Mouse (Mus musculus): ENCODE results near the gene Scrg1.
A peak's percentile ranks its signal among the peaks of the same experiment; 100 is the strongest.
"Not testable (repeated sequence)": the region's sequence is repeated elsewhere in the genome, so short reads cannot be mapped to it uniquely, and the experiment has no call there.

Gene Scrg1

DNA sequence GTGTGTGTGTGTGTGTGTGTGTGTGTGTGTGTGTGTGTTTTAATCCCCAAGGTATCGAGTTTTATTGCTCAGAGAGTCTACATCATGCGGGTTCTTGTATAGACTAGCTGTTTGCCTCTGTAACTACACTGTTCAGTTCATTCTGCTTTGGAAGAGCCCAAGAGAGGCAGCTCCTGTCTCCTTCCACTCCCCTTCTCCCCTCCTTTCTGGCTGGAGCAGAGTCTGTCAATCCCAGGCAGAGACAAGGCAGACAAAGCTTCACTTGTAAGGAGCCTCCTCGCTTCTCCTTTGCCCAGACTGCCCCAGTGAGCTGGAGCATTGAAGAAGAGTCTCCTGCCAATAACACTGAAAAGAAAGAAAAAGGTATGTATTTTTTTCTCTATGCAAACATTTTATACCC, at the start of gene Scrg1:
Gene Scrg1, plus strand, starts transcription at position 159 of the 400 bp plus-strand sequence.
- no peak for DNase-seq (ENCODE audit: low read depth, low spot score)

DNA sequence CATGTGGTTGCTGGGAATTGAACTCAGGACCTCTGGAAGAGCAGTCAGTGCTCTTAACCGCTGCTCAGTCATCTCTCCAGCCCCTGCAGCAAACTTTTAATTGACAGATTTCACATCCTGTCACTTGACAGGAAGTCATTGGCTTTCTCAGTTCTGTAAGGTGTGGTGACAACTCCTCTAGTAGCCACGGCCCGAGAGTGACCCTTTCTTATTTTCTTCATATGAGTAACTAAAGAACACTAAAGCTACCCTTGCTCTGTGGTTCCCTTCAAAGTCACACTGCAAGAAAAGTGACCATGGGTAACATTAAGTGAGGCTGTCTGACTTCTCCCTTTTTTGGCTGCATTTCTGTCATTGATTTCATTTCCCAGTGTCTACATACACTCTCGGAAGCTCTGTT, 49.4 kb upstream of the Scrg1 start:
- no peak for DNase-seq (ENCODE audit: low read depth, low spot score)

DNA sequence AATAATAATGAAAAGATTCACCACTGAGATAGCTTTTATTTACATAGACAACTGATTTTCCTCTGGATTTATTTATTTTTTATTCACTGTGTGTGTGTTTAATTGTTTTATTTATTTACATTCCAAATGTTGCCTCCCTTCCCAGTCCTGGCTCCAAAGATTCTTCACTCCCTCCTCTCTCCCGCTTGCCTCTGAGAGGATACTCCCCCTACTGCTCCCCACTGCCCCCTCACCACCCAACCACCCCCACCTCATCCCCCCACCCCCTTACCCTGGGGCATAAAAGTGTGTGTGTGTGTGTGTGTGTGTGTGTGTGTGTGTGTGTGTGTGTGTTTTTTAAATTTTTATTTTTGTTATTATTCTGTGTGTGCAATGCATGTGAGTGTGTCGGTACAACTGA, 46.4 kb upstream of the Scrg1 start:
- DNase-seq (ENCODE audit: low read depth, low spot score), result no peak

DNA sequence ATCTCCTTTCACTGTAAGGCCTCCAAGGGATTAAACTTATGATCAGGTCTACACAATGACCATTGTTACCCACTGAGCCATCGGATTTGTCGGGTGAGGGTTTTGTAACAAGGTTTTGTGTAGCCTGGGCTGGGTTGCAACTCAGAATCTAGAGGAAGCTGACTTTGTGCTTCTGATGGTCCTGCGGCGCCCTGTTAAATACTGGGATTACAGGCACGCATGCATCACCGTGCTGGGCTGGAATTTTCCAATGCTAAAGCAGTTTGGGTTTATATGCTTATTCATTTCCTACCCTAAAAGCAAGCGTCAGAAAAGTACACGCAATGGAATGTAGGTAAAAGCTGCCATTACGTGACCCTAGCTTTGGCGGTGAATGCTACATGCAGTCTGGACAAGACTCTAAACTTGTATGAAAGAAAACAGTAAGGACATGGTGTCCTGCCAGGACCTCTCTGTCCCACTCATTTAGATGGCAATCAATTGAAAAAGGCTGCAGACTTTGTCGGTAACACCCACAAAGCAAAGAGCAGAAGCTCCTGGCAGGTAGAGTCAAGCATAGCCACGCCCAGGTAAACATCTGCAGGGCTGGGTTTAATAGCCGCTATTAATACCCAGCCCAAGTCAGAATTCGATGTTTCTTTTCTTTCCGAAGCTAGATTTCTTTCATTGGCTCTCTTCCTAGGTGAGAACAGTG, 45.8 kb upstream of the Scrg1 start:
- DNase-seq (ENCODE audit: low read depth, low spot score), result no peak

DNA sequence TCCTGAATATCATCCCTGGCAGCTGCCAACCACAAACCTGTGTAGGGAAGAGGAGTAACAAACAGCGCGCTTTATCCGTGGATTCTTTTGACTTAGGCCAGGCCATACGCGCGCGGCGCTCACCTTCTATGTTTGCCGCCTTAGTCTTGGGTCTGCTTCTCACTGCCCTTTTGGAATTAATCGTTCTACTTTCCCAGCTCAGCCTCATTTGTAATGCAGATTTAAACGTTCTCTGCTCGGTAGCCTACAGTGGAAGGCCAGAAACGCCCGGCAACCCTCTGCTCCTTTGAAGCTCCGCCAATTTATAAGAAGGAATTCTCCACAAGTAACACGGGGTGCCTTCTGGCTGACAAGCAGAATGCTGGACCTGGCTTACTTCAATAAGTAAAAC, 45.3 kb upstream of the Scrg1 start:
- peak; percentile 83 for DNase-seq (ENCODE audit: low read depth, low spot score)

DNA sequence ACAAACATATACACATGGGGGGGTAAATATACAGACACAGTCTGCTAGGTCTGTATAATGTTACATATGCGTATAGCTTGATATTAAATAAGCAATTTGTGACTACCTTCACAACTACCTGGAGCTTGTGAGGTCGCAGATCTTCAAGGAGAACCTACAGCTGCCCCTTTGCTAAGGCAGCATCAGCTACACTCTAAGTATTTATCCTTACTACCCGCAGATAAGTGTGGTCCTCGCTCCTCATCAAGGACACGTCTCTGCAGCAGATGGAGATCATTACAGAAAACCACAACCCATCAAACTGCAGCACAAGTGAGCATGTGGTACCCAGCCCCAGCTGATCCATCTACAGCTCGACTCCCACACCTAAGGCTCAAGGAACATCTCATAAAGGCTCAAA, 44.4 kb upstream of the Scrg1 start:
- DNase-seq (ENCODE audit: low read depth, low spot score), result no peak

DNA sequence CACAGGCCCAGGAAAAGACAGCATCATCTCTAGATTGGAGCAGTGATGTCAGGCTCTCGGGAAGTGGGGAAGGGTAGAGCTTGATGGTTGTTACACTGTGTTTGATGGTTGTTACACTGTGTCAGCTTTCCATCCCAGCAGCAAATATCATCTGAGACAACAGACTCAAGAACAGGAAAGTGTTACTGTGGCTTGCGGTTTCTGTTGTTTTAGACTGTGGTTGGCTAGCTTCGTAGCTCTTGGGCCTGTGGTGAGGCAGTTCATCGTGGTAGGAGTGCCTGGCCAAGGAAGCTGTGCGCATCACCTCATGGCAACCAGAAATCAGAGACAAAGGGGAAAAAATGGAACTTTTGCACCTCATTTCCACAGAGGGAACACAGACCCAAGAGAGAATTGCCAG, 38.9 kb upstream of the Scrg1 start:
- no peak for DNase-seq (ENCODE audit: low read depth, low spot score)

DNA sequence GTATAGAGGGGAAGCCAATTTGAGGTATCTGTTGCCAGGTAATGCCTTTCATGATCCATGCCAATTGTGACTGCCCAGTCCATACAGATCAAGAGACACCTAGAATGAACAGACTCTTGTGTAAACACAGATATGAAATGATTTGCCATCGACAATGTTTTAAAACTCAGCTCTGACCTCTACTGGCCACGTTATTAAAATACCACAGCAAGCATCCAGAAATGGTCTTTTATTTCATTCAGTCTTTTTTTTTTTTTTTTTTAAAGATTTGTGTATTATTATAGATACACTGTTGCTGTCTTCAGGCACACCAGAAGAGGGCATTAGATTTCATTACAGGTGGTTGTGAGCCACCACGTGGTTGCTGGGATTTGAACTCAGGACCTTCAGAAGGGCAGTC, 29.6 kb upstream of the Scrg1 start:
- no peak for DNase-seq (ENCODE audit: low read depth, low spot score)

DNA sequence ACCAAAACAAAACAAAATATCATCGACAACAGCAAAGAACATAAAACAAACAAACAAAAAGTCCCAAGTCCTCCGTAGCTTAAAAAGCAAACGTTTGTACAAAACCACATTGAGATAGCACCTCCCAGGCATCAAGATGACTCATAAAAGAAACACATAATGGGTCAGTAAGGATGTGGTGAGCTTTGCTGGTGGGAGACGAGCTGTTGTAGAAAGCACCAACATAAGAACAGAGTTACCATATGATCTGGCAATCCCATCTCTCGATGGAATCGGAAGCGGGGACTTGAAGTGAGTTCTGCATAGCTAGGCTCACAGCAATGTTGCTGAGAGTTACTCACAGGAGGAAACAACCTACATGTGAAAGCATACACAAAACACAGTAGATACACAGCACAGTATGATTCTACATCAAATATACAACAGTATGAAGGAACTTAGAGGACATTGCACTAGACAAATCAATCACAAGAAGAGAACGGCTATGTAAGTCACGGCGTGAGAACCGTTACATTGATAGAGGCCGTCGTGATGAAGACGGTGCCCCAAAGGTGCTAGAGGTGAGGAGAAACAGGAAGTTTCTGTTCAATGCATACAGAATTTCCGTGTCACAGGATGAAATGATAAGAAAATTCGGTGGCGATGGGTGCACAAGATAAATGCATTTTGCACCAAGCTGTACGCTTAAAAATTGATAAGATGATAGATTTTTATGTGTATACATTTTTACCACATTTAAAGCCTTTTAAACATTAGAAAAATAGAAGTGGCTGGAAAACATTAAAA, 27.9 kb upstream of the Scrg1 start:
- DNase-seq (ENCODE audit: low read depth, low spot score), result no peak

DNA sequence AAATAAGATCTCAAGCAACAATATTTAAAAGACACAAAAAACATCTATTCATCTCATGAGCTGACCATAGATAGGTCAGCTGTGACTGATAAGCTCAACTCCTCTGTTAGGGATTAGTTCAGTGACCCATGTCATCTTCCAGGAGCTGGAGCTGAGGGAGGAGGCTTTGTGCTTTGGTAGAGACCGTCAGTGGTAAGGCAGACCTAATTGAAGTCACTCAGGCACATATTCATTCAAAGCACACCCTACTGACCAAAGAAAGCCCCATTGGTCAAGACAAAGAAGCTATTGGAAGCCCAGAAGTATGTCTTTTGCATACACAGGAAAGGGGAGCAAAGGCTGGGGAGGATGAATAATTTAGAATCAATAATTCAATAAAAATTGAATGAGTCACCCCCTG, 27.2 kb upstream of the Scrg1 start:
- no peak for DNase-seq (ENCODE audit: low read depth, low spot score)

DNA sequence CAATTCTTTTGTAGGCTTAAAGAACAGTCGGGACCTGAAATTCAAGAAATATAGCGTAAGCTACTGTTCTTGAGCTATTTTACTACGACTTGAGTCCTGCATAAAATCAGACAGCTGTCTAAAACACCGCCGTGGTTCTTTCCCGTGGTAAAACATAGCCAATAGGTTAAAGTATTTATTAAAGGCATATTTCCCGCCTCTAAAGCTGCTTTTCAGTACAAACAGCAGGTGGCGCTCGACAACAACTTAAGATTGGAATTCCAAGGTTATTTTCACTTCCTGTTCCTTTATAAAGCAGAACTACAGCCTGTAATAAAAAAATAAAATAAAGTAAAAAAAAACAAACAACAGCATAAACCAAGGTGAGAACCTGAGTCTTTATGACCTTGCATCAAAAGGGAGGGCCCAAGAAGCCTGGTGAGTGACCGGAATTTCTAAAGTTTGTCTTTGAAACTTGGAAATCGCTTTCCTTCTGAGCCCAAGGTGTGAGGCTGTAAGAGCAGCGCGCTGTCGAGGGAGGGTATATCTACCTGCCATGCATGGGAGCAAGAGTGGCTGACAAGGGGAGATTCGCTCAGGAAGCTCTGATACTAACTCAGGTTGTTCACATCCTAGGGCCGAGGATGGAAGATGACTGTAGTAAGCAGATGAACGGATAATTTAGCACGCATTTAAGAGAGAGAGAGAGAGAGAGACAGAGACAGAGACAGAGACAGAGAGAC, 26.4 kb upstream of the Scrg1 start:
- DNase-seq (ENCODE audit: low read depth, low spot score), result peak; percentile 70

DNA sequence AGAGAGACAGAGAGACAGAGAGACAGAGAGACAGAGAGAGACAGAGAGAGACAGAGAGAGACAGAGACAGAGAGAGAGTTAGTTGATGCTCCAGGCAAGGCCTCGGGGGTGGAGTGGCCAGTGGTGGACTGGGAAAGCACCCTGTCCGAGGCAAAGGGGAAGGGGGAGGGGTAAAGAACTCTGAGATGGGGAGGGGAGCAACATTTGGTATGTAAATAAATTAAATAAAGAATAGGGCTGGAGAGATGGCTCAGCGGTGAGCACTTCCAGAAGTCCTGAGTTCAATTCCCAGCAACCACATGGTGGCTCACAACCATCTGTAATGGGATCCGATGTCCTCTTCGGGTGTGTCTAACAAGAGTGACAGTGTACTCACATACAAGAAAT, 25.8 kb upstream of the Scrg1 start:
- not testable (repeated sequence) for DNase-seq (ENCODE audit: low read depth, low spot score)

DNA sequence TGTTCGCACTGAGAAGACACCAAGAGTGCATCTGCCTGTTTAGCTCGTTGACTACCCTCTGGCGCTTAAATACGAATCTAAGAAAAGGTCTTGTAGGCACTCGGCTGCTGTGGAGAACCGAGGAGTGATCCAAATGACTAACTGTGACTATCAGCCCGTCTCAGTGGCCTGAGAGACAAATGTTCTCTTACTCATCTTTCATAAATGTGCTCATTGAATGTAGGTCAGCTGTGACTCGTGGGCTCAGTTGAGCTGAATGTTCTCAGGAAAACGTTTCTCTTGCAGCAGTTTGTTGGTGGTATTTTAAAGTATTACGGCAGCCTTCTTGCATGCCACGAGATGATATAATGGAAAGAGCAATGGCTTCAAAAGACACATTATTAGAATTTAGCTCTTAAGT, 24.8 kb upstream of the Scrg1 start:
- DNase-seq (ENCODE audit: low read depth, low spot score), result no peak

DNA sequence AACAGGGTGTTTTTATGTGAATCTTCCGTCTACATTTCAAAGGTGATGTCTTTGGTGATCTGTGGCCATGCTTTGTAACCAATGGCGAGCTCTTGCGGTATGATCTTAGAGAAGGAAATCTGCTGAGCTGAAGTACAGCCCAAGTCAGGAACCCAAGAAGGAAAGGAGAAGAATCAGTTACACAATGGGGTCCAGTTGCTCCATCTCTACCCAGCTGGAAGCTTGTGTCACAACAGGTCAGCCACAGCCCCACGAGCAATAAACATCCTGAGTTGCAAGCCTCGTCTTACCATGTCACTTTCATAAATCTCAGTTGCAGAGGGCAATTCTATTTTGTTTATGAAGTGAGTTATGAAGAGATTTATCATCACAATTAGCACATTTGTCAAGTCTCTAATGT, 22.9 kb upstream of the Scrg1 start:
- no peak for DNase-seq (ENCODE audit: low read depth, low spot score)

DNA sequence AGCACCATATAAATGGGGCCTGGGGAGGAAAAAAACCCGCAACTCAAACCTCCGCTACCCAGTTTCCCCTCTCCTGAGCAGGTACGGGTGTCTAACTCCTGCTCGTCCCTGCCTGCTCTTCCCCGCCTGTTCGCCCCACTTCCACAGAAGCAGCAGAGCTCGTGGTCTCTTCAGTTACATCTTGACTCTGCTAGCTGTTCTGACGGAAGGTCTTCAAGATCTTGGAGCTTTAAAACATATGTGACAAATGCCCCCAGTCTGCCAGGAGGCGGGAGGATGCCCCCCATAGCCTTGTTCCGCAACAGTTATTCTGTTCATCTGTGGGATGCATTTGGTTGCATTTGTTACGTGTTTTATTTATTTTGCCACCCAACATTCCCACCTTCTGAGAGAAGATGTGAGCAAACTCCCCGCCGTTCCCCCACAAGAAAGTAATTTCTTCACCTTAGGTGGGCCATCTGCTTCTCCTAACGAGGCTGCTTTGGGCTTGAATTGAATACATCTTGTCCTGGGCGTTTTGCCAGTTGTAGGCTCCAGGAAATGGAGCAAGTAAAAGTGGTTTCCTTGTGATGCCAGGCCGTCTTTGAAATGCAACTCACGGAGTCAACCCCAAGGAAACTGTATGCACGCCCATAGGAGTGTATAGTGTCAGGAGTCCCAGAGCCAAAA, 19.8 kb upstream of the Scrg1 start:
- DNase-seq (ENCODE audit: low read depth, low spot score), result peak; percentile 13

DNA sequence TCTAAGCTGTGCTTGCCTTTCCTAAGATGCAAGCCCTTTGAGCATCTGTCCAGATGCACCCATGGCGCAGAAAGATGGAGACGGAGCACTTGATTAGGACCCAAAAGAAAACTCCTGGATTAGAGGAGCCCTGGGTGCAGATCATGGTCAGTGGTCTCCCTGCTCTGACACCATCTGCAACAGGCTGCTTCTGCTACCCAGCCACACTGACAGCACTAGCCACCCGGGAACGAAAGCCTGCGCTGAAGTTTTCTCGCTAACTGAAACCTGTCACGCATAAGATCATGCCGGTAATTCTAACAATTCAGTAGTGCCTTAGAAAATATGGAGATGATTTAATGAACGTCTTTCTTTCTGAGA, 19.3 kb upstream of the Scrg1 start:
- no peak for DNase-seq (ENCODE audit: low read depth, low spot score)

DNA sequence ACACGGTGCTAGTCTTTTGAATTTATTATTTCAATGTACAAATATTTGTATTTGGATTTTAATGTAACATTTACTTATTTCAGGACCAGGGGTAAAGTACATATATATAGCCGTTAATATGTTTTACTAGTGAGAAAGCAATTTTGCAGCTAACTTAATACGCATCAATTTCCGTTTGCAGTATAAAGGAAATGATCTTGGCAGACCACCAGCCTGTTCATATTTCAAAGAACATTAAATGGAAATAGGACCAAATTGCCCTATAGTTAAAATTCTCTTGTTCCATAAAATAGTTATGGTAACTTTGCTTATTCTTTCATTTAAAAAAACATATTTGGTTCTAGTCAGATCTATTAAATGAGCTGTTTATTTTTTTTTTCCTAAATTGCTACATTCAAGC, 14.6 kb upstream of the Scrg1 start:
- DNase-seq (ENCODE audit: low read depth, low spot score), result no peak

DNA sequence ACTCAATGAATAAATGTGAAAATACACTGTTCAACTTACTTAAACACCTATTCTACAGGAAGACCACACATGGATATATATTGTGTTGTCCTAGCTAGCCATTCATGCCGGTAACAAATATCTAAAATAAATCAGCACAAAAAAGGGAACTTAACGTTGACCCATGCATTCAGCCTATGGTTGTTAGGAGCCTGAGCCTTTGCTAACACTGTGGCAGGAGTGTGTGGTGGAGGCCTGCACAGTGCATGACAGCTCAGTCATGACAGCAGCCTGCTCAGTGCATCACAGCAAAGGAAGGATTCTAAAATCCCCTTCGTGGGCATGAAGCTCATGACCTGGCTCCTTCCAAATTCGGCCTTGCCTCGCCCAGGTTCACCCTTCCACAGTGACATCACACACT, 14.2 kb upstream of the Scrg1 start:
- no peak for DNase-seq (ENCODE audit: low read depth, low spot score)

DNA sequence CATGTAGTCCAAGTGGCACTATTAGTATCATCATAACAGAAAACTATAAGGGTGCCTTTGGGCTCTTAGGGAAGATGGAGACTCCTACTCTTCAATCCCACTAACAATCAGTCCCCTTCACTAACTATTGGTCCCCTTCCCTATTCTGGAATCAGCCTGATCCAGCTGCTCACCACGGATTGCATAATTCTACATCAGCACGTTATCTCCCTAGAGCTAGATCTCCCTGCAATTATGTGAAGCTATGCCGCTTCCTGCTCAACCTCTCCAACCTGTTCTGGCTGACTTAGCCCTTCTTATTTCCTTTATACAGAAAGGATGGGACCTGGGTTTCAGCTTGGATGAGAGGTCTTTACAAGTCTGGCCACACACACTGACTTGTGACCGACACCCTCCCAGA, 12.4 kb upstream of the Scrg1 start:
- no peak for DNase-seq (ENCODE audit: low read depth, low spot score)

DNA sequence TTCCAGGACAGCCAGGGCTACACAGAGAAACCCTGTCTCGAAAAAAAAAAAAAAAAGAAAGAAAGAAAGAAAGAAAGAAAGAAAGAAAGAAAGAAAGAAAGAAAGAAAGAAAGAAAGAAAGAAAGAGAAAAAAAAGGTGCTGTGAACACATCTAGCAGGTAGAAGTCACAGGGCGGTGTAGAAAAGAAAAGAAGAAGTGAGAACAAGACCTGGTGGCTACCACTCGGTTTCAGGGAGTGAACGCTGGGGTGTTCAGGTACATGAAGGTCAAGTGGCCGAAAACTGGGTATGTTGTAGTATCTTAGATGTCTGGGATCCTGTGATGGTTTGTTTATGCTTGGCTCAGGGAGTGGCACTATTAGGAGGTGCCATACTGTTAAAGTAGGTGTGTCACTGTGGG, 9.8 kb upstream of the Scrg1 start:
- DNase-seq (ENCODE audit: low read depth, low spot score), result not testable (repeated sequence)

DNA sequence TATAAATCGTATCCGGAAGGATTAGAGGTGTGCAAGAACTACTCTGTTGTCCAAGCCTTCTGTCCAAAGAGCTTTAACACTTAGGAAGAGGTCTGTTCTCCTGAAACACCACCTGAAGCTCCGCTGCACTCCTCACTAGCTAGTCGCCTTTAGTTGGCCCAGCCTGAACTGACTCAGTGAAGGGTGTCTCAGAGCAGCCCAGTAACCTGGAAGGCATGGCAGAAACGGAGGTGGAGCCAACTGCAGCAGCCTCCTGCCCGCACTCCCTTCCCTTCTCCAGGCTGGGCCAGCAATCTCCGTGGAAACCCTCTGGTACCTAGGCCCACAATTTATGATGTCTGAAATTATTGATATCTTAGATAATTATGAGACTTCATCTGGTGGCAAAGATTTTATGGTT, 5.0 kb upstream of the Scrg1 start:
- DNase-seq (ENCODE audit: low read depth, low spot score), result no peak

DNA sequence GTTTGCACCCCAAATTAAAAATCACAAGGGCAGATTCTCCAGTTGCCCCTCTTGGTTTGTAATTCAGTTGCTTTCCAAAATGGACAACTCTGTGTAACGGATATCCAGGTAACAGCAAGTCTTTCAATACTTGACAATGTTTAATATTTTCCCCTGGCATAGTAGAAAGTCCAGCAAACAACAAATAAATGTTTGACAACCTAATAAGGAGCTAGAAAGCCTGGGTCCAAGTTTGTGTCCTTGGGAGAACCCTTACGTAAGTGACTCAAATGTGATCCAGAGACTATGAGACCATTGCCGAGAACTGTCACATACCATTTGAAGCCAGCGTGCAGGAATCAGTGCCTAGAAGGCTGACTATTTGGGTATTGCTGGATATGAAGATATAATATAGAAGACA, 3.8 kb upstream of the Scrg1 start:
- DNase-seq (ENCODE audit: low read depth, low spot score), result no peak

Measured in R1 (cell line).